Mouse (Mus musculus) Patski (cell line): Measurements from ENCODE around the gene Ddx19b. TPM values are rescaled to one million over a fixed set of nuclear protein-coding genes. Genes with fewer than 3 reads are reported as not detected.
"Not testable (repeated sequence)": the region's sequence is repeated elsewhere in the genome, so short reads cannot be mapped to it uniquely, and the experiment has no call there.

ENCODE experiments used
- ATAC-seq: fragments of 100-300 bp; one replicate; pipeline ENCODE4 v1.8.0; 2021
- CTCF ChIA-PET: fragments of 350-600 bp; sonication (Branson Sonifier 250); formaldehyde crosslinking; loops from one replicate; lab custom pipeline; 2022; ENCODE audit warnings: inconsistent platforms; lab: Charles Lee
- POLR2A ChIA-PET: fragments of 350-600 bp; sonication (Branson Sonifier 250); formaldehyde crosslinking; loops from one replicate; lab custom pipeline; 2022; ENCODE audit warnings: antibody characterized with exemption, inconsistent platforms; lab: Charles Lee
- DNase-seq: peaks from one replicate; pipeline ENCODE4 v3.0.0-alpha.2; 2011; ENCODE audit warnings: low read depth, low spot score
- H3K27me3 ChIP-seq: fragments of 371-371 bp; one replicate; pipeline ENCODE4 v1.5.1; 2021
- CTCF ChIP-seq: fragments of 100-300 bp; IDR thresholded peaks from one replicate; pipeline ENCODE4 v1.5.1; 2021
- in situ Hi-C: fragments of 300-500 bp; cut with MboI; formaldehyde crosslinking; loops from 3 replicates; pipeline ENCODE4 v1.11.1; 2018; ENCODE audit warnings: low pct_unique_long_range_greater_than_20kb, mixed read lengths
- polyA plus RNA-seq: library from polyadenylated mRNA; unstranded; gene quantifications from one replicate; pipeline ENCODE4 v1.2.3, GENCODE M21; 2021

Ddx19b gene
- polyA plus RNA-seq, 1 experiment from 2014 or later = 8.3 TPM

- in situ Hi-C loops = loop anchor here (25.0 kb wide), 1 partner anchor 361 kb away; no protein-coding TSS in a partner anchor
- DNase-seq (peak; percentile 35), ATAC-seq (peak; percentile 83)
- CTCF ChIA-PET = interaction anchor here (1.0 to 1.7 kb wide), 4 partner anchors 16 to 142 kb away, joined by 3 to 4 read pairs (median 3); no protein-coding TSS in a partner anchor
- POLR2A ChIA-PET = interaction anchor here (0.6 to 1.3 kb wide), 4 partner anchors 33 to 79 kb away, joined by 3 to 4 read pairs (median 3); partner anchors contain the start of gene Ddx19b
- H3K27me3 ChIP-seq = no peaks in the 10 kb centered on the region
- peak; percentile 59 for TF ChIP-seq CTCF
Measured at GRCm38 (mm10) chr8:110997547-110998531, 33.7 kb downstream of the Ddx19b start, which contains the start of gene Ddx19a. Ddx19a (minus strand) TSS chr8:110997800.

DNA sequence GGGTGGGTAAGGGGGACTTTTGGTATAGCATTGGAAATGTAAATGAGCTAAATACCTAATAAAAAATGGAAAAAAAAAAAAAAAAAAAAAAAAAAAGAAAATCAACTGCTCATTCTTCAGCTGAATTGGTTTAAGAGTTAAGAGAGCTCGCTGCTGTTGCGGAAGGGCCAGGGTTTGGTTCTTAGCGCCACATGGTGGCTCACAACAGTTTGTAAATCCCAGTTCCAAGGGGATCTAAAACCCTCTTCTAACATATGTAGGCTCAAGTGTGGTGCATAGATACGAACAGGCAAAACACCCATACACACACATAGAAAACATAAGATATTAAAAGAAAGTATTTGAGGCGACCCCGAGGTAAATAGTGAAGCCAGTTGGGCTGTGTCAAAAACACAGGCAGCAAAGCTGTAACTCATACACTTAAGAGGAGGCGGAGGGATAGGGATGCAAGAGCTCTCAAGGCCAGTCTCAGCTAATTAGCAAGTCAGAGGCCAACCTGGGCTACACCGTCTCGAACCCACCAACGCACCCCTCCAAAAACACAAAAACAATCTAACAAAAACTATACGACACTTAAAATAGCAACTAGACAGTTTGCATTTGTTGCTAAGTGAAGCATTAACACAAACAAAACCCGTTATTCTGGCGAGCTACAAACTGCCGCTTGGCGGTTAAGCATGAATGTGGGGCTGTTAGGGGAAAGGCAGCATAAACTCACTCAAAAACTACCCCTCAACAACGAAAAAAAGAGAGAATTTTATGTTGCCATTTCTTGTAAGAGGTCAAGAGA is 34.7 kb downstream of the Ddx19b start:
- ChIA-PET POLR2A (interaction anchor here (0.6 to 1.3 kb wide), 4 partner anchors 34 to 78 kb away, joined by 3 to 4 read pairs (median 3); partner anchors contain the start of gene Ddx19b), CTCF (interaction anchor here (1.1 to 1.7 kb wide), 2 partner anchors 15 to 86 kb away, joined by 3 read pairs; no protein-coding TSS in a partner anchor)
- DNase-seq = no peak
- ATAC-seq = no peak
- TF ChIP-seq CTCF = no peak
- H3K27me3 ChIP-seq = no peaks in the 10 kb centered on the region
- in situ Hi-C loops = loop anchor here (25.0 kb wide), 1 partner anchor 360 kb away; no protein-coding TSS in a partner anchor

GRCm38 (mm10) chr8:110990017-110990416 is 41.5 kb downstream of the Ddx19b start:
- H3K27me3 ChIP-seq = no peaks in the 10 kb centered on the region
- TF ChIP-seq CTCF = no peak
- in situ Hi-C loops = loop anchor here (25.0 kb wide), 1 partner anchor 353 kb away; no protein-coding TSS in a partner anchor
- POLR2A ChIA-PET = no interaction called here
- DNase-seq (no peak), ATAC-seq (no peak)
- CTCF ChIA-PET = no interaction called here

DNA sequence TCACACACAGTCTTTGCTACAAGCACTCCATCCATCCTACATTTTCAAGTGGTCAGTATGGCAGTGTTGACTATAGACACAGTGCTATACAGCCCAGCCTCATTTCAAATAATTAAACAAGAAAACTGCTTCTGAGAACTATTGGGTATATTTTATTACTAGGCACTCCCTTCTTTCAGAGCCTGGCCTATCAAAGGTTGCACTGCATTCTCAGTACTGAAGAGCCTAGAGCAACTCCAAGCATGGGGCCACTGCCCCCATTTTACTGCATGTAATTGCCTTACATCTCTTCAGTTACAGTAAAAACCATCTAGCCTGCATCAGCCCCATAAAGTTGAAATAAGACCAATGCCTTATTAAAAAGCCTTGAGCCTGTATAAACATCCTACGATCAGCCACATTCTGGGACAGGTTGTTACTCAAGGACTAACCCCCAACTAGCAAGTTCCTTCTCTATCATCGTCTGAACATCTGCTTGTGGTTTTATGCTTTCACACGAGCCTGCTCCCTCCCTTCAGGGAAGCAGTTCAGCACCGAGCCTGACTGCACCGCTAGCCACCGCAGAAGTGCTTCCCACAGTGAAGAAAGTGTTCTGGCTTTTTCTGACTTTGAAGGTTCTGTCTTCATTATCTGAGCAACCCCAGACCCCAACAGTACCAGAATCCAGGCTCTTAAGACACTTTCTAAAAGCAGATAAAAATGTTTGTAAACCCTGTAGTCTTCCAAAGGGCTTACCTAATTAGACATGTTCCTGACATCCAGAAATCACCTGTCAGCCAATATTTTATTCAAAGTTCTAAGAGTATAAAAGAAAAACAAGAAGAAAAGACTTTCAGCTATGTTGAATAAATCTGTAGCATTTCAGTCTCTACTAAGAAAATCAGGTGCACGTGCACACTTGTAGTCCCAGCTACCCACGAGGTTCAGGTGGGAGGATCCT is 43.5 kb downstream of the Ddx19b start:
- ChIA-PET CTCF (no interaction called here), POLR2A (interaction anchor here (0.6 kb wide), 1 partner anchor 283 kb away, joined by 5 read pairs; no protein-coding TSS in a partner anchor)
- TF ChIP-seq CTCF = no peak
- ATAC-seq (no peak), DNase-seq (no peak)
- no peaks in the 10 kb centered on the region for H3K27me3 ChIP-seq
- in situ Hi-C loops = loop anchor here (10.0 to 25.0 kb wide), 2 partner anchors 233 to 351 kb away; no protein-coding TSS in a partner anchor

DNA sequence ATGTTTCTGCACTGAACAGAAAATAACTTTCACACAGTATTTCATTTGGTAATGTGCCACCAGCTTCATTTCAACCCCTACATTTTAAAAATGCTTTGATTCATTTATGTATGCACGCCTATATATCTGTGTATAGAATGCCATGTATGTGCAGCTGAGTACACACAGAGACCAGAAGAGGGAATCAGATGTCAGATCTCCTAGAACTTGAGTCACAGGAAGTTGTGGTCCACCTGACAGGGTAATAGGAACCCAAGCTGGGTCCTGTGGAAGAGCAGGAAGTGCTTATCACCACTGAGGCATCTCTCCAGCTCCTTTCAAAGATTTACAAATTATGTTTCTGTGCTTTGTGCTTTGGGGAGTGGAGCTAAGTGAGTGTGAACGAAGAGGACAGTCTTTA is 50.2 kb downstream of the Ddx19b start:
- DNase-seq (no peak), ATAC-seq (no peak)
- POLR2A ChIA-PET = interaction anchor here (0.7 to 1.3 kb wide), 3 partner anchors 13 to 122 kb away, joined by 3 to 5 read pairs (median 3); no protein-coding TSS in a partner anchor
- H3K27me3 ChIP-seq = no peaks in the 10 kb centered on the region
- TF ChIP-seq CTCF = no peak
- CTCF ChIA-PET = interaction anchor here (1.0 to 1.2 kb wide), 2 partner anchors 16 to 70 kb away, joined by 3 read pairs; partner anchors contain the start of gene Ddx19a
- in situ Hi-C loops = loop anchor here (10.0 to 25.0 kb wide), 2 partner anchors 227 to 344 kb away; no protein-coding TSS in a partner anchor

GRCm38 (mm10) chr8:110977987-110978386 is 53.6 kb downstream of the Ddx19b start:
- in situ Hi-C loops = loop anchor here (25.0 kb wide), 1 partner anchor 341 kb away; no protein-coding TSS in a partner anchor
- POLR2A ChIA-PET, ATAC-seq, DNase-seq, H3K27me3 ChIP-seq, CTCF ChIA-PET: not testable (repeated sequence)

- DNase-seq, POLR2A ChIA-PET, ATAC-seq, H3K27me3 ChIP-seq, CTCF ChIA-PET: not testable (repeated sequence)
- in situ Hi-C loops = loop anchor here (25.0 kb wide), 1 partner anchor 339 kb away; no protein-coding TSS in a partner anchor
Measured at GRCm38 (mm10) chr8:110976532-110976931, 55.0 kb downstream of the Ddx19b start.

DNA sequence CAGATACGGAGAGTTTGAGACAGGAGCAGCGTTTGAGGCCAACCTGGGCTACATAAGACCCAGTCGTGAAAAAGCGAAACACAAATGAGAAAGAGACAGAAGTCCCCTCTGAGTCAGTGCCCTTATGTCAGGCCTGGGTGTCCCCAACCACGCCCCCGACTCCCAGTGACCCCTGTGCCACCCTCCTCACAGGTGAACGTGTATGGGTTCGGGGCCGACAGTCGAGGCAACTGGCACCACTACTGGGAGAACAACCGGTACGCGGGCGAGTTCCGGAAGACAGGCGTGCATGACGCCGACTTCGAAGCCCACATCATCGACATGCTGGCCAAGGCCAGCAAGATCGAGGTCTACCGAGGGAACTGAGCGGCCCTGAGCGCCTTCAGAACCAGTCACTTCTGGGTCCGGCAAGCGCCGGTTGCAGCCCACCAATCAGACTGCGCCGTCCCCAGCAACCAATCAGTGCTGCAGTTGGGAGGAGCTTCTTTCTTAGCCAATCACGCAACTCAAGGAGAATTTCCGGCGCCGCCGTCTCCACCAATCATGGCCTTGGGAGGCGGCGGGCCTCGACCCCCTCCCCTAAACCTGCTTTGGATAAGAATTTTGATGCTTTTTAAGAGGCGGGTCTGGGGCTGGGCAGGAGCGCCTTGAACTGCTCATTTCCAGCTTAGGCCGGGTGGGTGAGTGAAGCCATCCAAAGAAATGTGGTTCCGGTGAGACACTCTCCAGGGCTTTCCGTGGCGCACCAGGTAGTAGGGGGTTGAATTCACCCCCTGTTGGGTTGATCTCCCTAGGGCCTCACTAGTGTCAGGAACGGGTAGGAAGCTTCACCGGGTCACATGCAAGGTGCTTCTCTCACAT is 61.4 kb downstream of the Ddx19b start:
- TF ChIP-seq CTCF = no peak
- POLR2A ChIA-PET = no interaction called here
- in situ Hi-C loops = loop anchor here (5.0 kb wide), 1 partner anchor 58 kb away; no protein-coding TSS in a partner anchor
- ATAC-seq = no peak
- H3K27me3 ChIP-seq = no peaks in the 10 kb centered on the region
- CTCF ChIA-PET = no interaction called here
- DNase-seq = no peak
